Mouse (Mus musculus): ENCODE results near the gene Pnpla8. TPM values are rescaled to one million over a fixed set of nuclear protein-coding genes. Genes with fewer than 3 reads are reported as not detected.

Pnpla8 gene
- polyA plus RNA-seq, 1 experiment from 2014 or later: 72.3 TPM

GRCm38 (mm10) chr12:44329316-44330215 is 108.4 kb downstream of the Pnpla8 start:
- Histone ChIP-seq H3K4me1 (peaks cover 7% of the 10 kb centered on the region), H3K27ac (no peak overlapping the region), H3K9ac (peak overlapping the region; percentile 56), H3K36me3 (no peaks in the 10 kb centered on the region), H3K27me3 (peaks cover 29% of the 10 kb centered on the region), H3K4me3 (peak overlapping the region; percentile 56), H3K4me2 (replicated peaks) (peak overlapping the region; percentile 97), H3K9me3 (no peaks in the 10 kb centered on the region)
- under 1% methylated on average over 60 of the region's 61 CpGs for WGBS
- ATAC-seq (ENCODE audit: insufficient number of reproducible peaks, insufficient read depth, low FRiP score, low TSS enrichment): peak; percentile 65

- Histone ChIP-seq H3K9ac (no peak overlapping the region; the same call in 1 of the 2 replicates), H3K27me3 (peaks cover 29% of the 10 kb centered on the region), H3K4me3 (peak overlapping the region; percentile 56), H3K4me2 (replicated peaks) (peak overlapping the region; percentile 97), H3K4me1 (peaks cover 7% of the 10 kb centered on the region), H3K36me3 (no peaks in the 10 kb centered on the region), H3K9me3 (no peaks in the 10 kb centered on the region), H3K27ac (no peak overlapping the region)
- ATAC-seq (ENCODE audit: insufficient number of reproducible peaks, insufficient read depth, low FRiP score, low TSS enrichment): no peak
- 2% methylated on average over 9 of the region's 9 CpGs for WGBS
These were observed 109.1 kb downstream of the Pnpla8 start for GRCm38 (mm10) chr12:44330216-44330719.

GRCm38 (mm10) chr12:44337136-44337640 is 116.0 kb downstream of the Pnpla8 start:
- no peak overlapping the region for H3K27ac ChIP-seq

GRCm38 (mm10) chr12:44338195-44338622 is 117.0 kb downstream of the Pnpla8 start:
- no peak overlapping the region for H3K4me3 ChIP-seq
- no peaks in the 10 kb centered on the region for H3K9me3 ChIP-seq
- no peaks in the 10 kb centered on the region for H3K27me3 ChIP-seq
- H3K36me3 ChIP-seq: no peaks in the 10 kb centered on the region
- H3K9ac ChIP-seq: no peak overlapping the region
- no peak overlapping the region for H3K4me2 ChIP-seq (replicated peaks)
- no peak overlapping the region for H3K27ac ChIP-seq
- ATAC-seq (ENCODE audit: insufficient number of reproducible peaks, insufficient read depth, low FRiP score, low TSS enrichment): peak; percentile 72; the same call in 1 of the 2 replicates
- 21% methylated on average over 8 of the region's 8 CpGs for WGBS
- H3K4me1 ChIP-seq: no peaks in the 10 kb centered on the region

More at GRCm38 (mm10) chr12:44337136-44337640, 116.0 kb downstream of the Pnpla8 start:
- no peaks in the 10 kb centered on the region for H3K4me1 ChIP-seq
- H3K9me3 ChIP-seq: no peaks in the 10 kb centered on the region
- H3K4me3 ChIP-seq: no peak overlapping the region
- 78% methylated on average over 2 of the region's 2 CpGs for WGBS
- no peaks in the 10 kb centered on the region for H3K36me3 ChIP-seq
- H3K4me2 ChIP-seq (replicated peaks): no peak overlapping the region
- no peak overlapping the region for H3K9ac ChIP-seq
- H3K27me3 ChIP-seq: 0 out of 2 replicates have a peak, but pooled peaks cover 2% of the 10 kb centered on the region
- no peak for ATAC-seq (ENCODE audit: insufficient number of reproducible peaks, insufficient read depth, low FRiP score, low TSS enrichment)

GRCm38 (mm10) chr12:44344075-44344474 is 122.9 kb downstream of the Pnpla8 start:
- H3K36me3 ChIP-seq: no peaks in the 10 kb centered on the region
- H3K9ac ChIP-seq: no peak overlapping the region
- no peak overlapping the region for H3K4me3 ChIP-seq
- H3K4me2 ChIP-seq (replicated peaks): no peak overlapping the region
- peak; percentile 52; the same call in 1 of the 2 replicates for ATAC-seq (ENCODE audit: insufficient number of reproducible peaks, insufficient read depth, low FRiP score, low TSS enrichment)
- no peaks in the 10 kb centered on the region for H3K9me3 ChIP-seq
- H3K27me3 ChIP-seq: no peaks in the 10 kb centered on the region
- no peak overlapping the region for H3K27ac ChIP-seq
- no peaks in the 10 kb centered on the region for H3K4me1 ChIP-seq
- 62% methylated on average over 6 of the region's 6 CpGs for WGBS

- no peak overlapping the region for H3K27ac ChIP-seq
- no peak overlapping the region for H3K4me2 ChIP-seq (replicated peaks)
- no peak overlapping the region for H3K9ac ChIP-seq
- H3K27me3 ChIP-seq: no peaks in the 10 kb centered on the region
- H3K4me1 ChIP-seq: no peaks in the 10 kb centered on the region
- no peak overlapping the region for H3K4me3 ChIP-seq
- no peaks in the 10 kb centered on the region for H3K36me3 ChIP-seq
- no peak for ATAC-seq (ENCODE audit: insufficient number of reproducible peaks, insufficient read depth, low FRiP score, low TSS enrichment)
- 41% methylated on average over 5 of the region's 5 CpGs for WGBS
- no peaks in the 10 kb centered on the region for H3K9me3 ChIP-seq
These were observed 124.1 kb downstream of the Pnpla8 start for GRCm38 (mm10) chr12:44345251-44345650.

GRCm38 (mm10) chr12:44346143-44346542 is 125.0 kb downstream of the Pnpla8 start:
- H3K27ac ChIP-seq: no peak overlapping the region
- no peak for ATAC-seq (ENCODE audit: insufficient number of reproducible peaks, insufficient read depth, low FRiP score, low TSS enrichment)
- H3K27me3 ChIP-seq: no peaks in the 10 kb centered on the region
- H3K9ac ChIP-seq: no peak overlapping the region
- no peaks in the 10 kb centered on the region for H3K4me1 ChIP-seq
- WGBS: 62% methylated on average over 3 of the region's 3 CpGs
- H3K36me3 ChIP-seq: no peaks in the 10 kb centered on the region
- no peak overlapping the region for H3K4me2 ChIP-seq (replicated peaks)
- no peak overlapping the region for H3K4me3 ChIP-seq
- H3K9me3 ChIP-seq: no peaks in the 10 kb centered on the region

GRCm38 (mm10) chr12:44355116-44355515 is 133.9 kb downstream of the Pnpla8 start:
- Histone ChIP-seq H3K27ac (no peak overlapping the region), H3K36me3 (no peaks in the 10 kb centered on the region), H3K4me1 (no peaks in the 10 kb centered on the region), H3K4me3 (no peak overlapping the region), H3K27me3 (no peaks in the 10 kb centered on the region), H3K9me3 (no peaks in the 10 kb centered on the region), H3K4me2 (replicated peaks) (no peak overlapping the region), H3K9ac (no peak overlapping the region)
- WGBS: 79% methylated on average over 4 of the region's 4 CpGs
- no peak for ATAC-seq (ENCODE audit: insufficient number of reproducible peaks, insufficient read depth, low FRiP score, low TSS enrichment)

GRCm38 (mm10) chr12:44357460-44357859 is 136.3 kb downstream of the Pnpla8 start:
- no peak for ATAC-seq (ENCODE audit: insufficient number of reproducible peaks, insufficient read depth, low FRiP score, low TSS enrichment)
- Histone ChIP-seq H3K9ac (no peak overlapping the region), H3K4me1 (no peaks in the 10 kb centered on the region), H3K4me3 (no peak overlapping the region), H3K9me3 (no peaks in the 10 kb centered on the region), H3K36me3 (no peaks in the 10 kb centered on the region), H3K27me3 (no peaks in the 10 kb centered on the region), H3K27ac (no peak overlapping the region), H3K4me2 (replicated peaks) (no peak overlapping the region)
- WGBS: 45% methylated on average over 3 of the region's 3 CpGs

GRCm38 (mm10) chr12:44357881-44358280 is 136.7 kb downstream of the Pnpla8 start:
- WGBS: 76% methylated on average over 1 of the region's 1 CpGs
- no peak for ATAC-seq (ENCODE audit: insufficient number of reproducible peaks, insufficient read depth, low FRiP score, low TSS enrichment)
- H3K4me1 ChIP-seq: no peaks in the 10 kb centered on the region

GRCm38 (mm10) chr12:44371076-44371710 is 150.0 kb downstream of the Pnpla8 start:
- H3K4me3 ChIP-seq: no peak overlapping the region
- no peak overlapping the region for H3K9ac ChIP-seq
- H3K27me3 ChIP-seq: no peaks in the 10 kb centered on the region
- no peak overlapping the region for H3K27ac ChIP-seq
- H3K36me3 ChIP-seq: no peaks in the 10 kb centered on the region
- 67% methylated on average over 3 of the region's 3 CpGs for WGBS
- no peak overlapping the region for H3K4me2 ChIP-seq (replicated peaks)
- no peaks in the 10 kb centered on the region for H3K4me1 ChIP-seq
- ATAC-seq (ENCODE audit: insufficient number of reproducible peaks, insufficient read depth, low FRiP score, low TSS enrichment): no peak
- H3K9me3 ChIP-seq: no peaks in the 10 kb centered on the region

More at GRCm38 (mm10) chr12:44357881-44358280, 136.7 kb downstream of the Pnpla8 start:
- H3K4me2 ChIP-seq (replicated peaks): no peak overlapping the region
- H3K9me3 ChIP-seq: no peaks in the 10 kb centered on the region
- no peak overlapping the region for H3K27ac ChIP-seq
- H3K4me3 ChIP-seq: no peak overlapping the region
- no peaks in the 10 kb centered on the region for H3K27me3 ChIP-seq
- no peaks in the 10 kb centered on the region for H3K36me3 ChIP-seq
- H3K9ac ChIP-seq: no peak overlapping the region
